Mouse (Mus musculus) hindbrain, embryonic 16.5 days (tissue): ENCODE data around the gene Carnmt1. TPM values are rescaled to one million over a fixed set of nuclear protein-coding genes. Genes with fewer than 3 reads are reported as not detected.

Source experiments
- ATAC-seq: fragments of 200-750 bp; cut with Nextera tagmentation; 2 replicates; pipeline ENCODE4 v1.8.0; 2017; ENCODE audit warnings: moderate TSS enrichment, moderate library complexity
- H3K27ac ChIP-seq: fragments of 300-500 bp; sonication (generic); 2 replicates; pipeline ENCODE4 v1.5.1; 2014; ENCODE audit warnings: low read depth, mild to moderate bottlenecking, control low read depth, low read length, moderate library complexity
- H3K27me3 ChIP-seq: fragments of 300-500 bp; sonication (generic); replicated peaks from 2 replicates; pipeline ENCODE4 v1.6.1; 2014; ENCODE audit warnings: low read length; ENCODE audit not compliant: control insufficient read depth, insufficient read depth
- H3K36me3 ChIP-seq: fragments of 300-500 bp; sonication (generic); 2 replicates; pipeline ENCODE4 v1.6.1; 2014; ENCODE audit warnings: mild to moderate bottlenecking, low read length, moderate library complexity, mixed read lengths; ENCODE audit not compliant: control insufficient read depth, insufficient read depth
- H3K4me1 ChIP-seq: fragments of 300-500 bp; sonication (generic); 2 replicates; pipeline ENCODE4 v1.6.1; 2014; ENCODE audit warnings: low read depth, low read length; ENCODE audit not compliant: control insufficient read depth, insufficient read depth
- H3K4me2 ChIP-seq: fragments of 300-500 bp; sonication (generic); 2 replicates; pipeline ENCODE4 v1.6.1; 2014; ENCODE audit warnings: mild to moderate bottlenecking, low read length, control low read depth, moderate library complexity
- H3K4me3 ChIP-seq: fragments of 300-500 bp; sonication (generic); 2 replicates; pipeline ENCODE4 v1.5.1; 2014; ENCODE audit warnings: mild to moderate bottlenecking, low read length, control low read depth, moderate library complexity
- H3K9ac ChIP-seq: fragments of 300-500 bp; sonication (generic); 2 replicates; pipeline ENCODE4 v1.6.1; 2014; ENCODE audit warnings: low read depth, mild to moderate bottlenecking, control low read depth, low read length, moderate library complexity
- H3K9me3 ChIP-seq: fragments of 300-500 bp; sonication (generic); 2 replicates; pipeline ENCODE4 v1.6.1; 2014; ENCODE audit warnings: mild to moderate bottlenecking, low read length, moderate library complexity; ENCODE audit not compliant: control insufficient read depth
- WGBS: fragments of 180-500 bp; shearing (Covaris S2); extraction: QIAGEN DNeasy Blood & Tissue Kit; methylation state at CpG from one replicate; pipeline ENCODE4 v1.1.7; 2014; 5-methylcytosine and 5-hydroxymethylcytosine counted together
- polyA plus RNA-seq: library from polyadenylated mRNA; unstranded; fragments of >200 nt; fragmentation: Nextera tagmentation; extraction: Ambion mirVana; gene quantifications from 2 replicates; pipeline ENCODE4 v1.2.1, GENCODE M21; 2015

The Carnmt1 gene
- polyA plus RNA-seq, 1 experiment from 2014 or later: 16.3 TPM

DNA sequence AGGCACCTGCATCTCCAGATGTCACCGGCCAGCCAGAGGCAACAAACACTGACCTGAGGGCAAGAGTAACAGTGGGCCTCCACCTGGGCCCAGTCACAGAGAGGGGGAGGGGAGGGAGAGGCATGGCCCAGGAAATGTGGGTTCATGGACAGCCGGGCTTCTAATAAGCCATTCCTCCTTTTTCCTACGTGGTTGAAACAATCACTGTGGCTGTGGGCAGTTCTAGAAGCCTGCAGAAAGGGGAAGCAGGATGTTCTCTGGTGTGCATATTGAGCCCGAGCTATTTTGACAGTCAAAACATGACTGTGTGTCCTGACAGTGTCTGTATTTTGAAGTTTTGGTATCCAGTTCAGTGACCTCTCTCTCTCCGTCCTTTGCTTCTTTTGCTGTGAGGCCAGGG, 31.6 kb upstream of the Carnmt1 start:
- no peak overlapping the region for H3K4me2 ChIP-seq
- H3K27me3 ChIP-seq: no peaks in the 10 kb centered on the region
- no peak for ATAC-seq
- no peaks in the 10 kb centered on the region for H3K36me3 ChIP-seq
- H3K4me3 ChIP-seq: no peak overlapping the region
- H3K9ac ChIP-seq: no peak overlapping the region
- H3K27ac ChIP-seq: no peak overlapping the region
- H3K9me3 ChIP-seq: no peaks in the 10 kb centered on the region
- H3K4me1 ChIP-seq: no peaks in the 10 kb centered on the region
- WGBS: 74% methylated on average over 5 of the region's 5 CpGs

DNA sequence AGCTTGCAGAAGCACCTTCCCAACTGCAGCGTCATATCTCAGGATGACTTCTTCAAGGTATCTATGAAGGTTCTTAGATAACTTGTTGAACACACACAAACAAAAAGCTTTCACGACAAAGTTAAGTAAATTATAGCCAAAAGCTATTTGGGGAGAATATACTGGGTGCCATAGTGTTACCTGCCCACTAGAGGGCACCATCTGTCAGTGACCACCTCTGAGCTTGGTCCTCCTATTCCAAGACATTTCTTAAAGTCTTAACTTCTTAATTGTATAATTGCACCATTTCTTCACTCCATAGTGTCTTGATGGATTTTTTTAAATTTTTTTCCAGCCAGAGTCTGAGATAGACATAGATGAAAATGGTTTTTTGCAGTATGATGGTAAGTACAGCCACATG, 31.0 kb upstream of the Carnmt1 start:
- Histone ChIP-seq H3K27me3 (no peaks in the 10 kb centered on the region), H3K4me2 (no peak overlapping the region), H3K9ac (no peak overlapping the region), H3K4me1 (no peaks in the 10 kb centered on the region), H3K9me3 (no peaks in the 10 kb centered on the region), H3K36me3 (no peaks in the 10 kb centered on the region), H3K4me3 (no peak overlapping the region), H3K27ac (no peak overlapping the region)
- WGBS: 37% methylated on average over 2 of the region's 2 CpGs
- ATAC-seq: no peak

DNA sequence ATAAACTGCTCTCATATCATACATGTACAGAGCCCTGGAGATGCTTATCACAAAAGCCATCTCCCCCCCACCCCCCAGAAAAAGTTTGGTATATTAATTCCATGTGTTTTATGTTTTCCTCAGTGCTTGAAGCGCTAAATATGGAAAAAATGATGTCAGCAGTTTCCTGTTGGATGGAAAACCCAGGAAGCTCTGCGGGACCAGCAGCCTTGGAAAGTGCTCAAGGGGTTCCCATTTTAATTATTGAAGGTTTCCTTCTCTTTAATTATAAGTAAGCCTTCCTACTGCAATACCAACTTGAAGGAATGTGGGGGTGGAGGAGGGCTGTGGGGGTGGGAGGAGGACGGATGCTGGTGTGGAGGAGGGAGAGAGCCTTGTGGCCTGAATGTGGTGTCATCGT, 29.6 kb upstream of the Carnmt1 start:
- no peak overlapping the region for H3K9ac ChIP-seq
- H3K4me1 ChIP-seq: no peaks in the 10 kb centered on the region
- no peak overlapping the region for H3K27ac ChIP-seq
- H3K27me3 ChIP-seq: no peaks in the 10 kb centered on the region
- H3K9me3 ChIP-seq: no peaks in the 10 kb centered on the region
- WGBS: 80% methylated on average over 4 of the region's 4 CpGs
- no peaks in the 10 kb centered on the region for H3K36me3 ChIP-seq
- H3K4me3 ChIP-seq: no peak overlapping the region
- no peak overlapping the region for H3K4me2 ChIP-seq
- no peak for ATAC-seq

DNA sequence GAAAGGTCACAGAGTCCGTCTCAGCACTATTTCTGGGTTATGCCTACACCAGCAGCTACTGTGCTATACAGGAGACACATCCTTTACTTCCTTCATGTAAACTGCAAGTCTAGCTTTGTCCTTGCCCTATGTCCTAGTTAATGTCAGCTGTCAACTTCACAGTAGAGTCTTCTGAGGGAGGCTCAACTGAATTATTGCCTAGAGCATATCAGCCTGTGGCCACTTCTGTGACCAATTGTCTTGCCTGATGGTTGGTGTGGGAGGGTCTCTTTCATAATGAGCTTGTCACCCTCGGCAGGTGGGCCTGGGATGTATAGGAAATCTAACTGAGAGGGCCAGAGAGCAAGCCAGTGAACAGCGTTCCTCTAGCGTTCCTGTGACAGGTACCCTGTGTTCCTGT, 27.2 kb upstream of the Carnmt1 start:
- no peak for ATAC-seq
- 43% methylated on average over 4 of the region's 4 CpGs for WGBS

DNA sequence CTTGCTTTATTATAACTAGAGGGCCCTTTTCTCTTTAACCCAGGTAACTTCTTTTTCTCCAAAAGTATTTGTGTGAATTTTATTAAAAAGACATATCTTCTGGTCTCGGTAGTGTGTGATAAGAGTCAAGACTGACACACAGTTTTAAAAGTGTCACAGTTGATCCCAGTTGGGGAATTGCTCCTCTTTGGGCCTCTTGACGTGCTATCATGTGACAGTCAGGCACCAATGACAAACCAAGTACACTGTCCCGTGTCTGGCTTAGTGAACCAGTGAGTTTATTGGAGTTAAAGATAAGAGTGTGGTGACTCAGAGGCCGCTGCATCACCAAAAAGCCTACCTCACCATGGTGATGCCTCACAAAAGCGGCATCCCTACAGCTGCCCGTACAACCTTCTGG, 26.5 kb upstream of the Carnmt1 start:
- WGBS: 88% methylated on average over 6 of the region's 6 CpGs

More for the DNA sequence above, 27.2 kb upstream of the Carnmt1 start:
- Histone ChIP-seq H3K4me3 (no peak overlapping the region), H3K9ac (no peak overlapping the region), H3K36me3 (no peaks in the 10 kb centered on the region), H3K4me2 (no peak overlapping the region), H3K27me3 (no peaks in the 10 kb centered on the region), H3K4me1 (no peaks in the 10 kb centered on the region), H3K9me3 (no peaks in the 10 kb centered on the region), H3K27ac (no peak overlapping the region)

DNA sequence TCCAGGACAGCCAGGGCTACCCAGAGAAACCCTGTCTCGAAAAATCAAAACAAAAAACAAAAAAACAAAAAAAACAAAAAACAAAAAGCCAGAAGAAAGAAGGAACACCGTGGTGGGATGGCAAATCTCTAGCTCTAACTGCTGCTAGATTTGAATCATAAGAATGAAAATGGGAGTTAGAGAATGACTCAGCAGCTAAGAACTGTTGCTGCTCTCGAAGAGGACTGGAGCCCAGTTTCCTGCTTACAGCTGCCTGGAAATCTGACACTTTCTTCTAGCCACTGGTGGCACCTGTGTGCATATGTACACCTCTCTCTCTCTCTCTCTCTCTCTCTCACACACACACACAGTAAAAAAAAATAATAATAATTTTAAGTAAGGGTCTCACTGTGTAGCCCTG, 24.2 kb upstream of the Carnmt1 start:
- H3K36me3 ChIP-seq: no peaks in the 10 kb centered on the region
- H3K9ac ChIP-seq: no peak overlapping the region
- H3K4me2 ChIP-seq: no peak overlapping the region
- H3K4me1 ChIP-seq: no peaks in the 10 kb centered on the region
- no peak overlapping the region for H3K4me3 ChIP-seq
- H3K9me3 ChIP-seq: no peaks in the 10 kb centered on the region
- ATAC-seq: no peak
- WGBS: 82% methylated on average over 3 of the region's 3 CpGs
- H3K27me3 ChIP-seq: no peaks in the 10 kb centered on the region
- H3K27ac ChIP-seq: no peak overlapping the region

More for the DNA sequence above, 26.5 kb upstream of the Carnmt1 start:
- Histone ChIP-seq H3K27me3 (no peaks in the 10 kb centered on the region), H3K4me3 (no peak overlapping the region), H3K4me1 (no peaks in the 10 kb centered on the region), H3K27ac (no peak overlapping the region), H3K4me2 (no peak overlapping the region), H3K36me3 (no peaks in the 10 kb centered on the region), H3K9me3 (no peaks in the 10 kb centered on the region), H3K9ac (no peak overlapping the region)
- no peak for ATAC-seq

DNA sequence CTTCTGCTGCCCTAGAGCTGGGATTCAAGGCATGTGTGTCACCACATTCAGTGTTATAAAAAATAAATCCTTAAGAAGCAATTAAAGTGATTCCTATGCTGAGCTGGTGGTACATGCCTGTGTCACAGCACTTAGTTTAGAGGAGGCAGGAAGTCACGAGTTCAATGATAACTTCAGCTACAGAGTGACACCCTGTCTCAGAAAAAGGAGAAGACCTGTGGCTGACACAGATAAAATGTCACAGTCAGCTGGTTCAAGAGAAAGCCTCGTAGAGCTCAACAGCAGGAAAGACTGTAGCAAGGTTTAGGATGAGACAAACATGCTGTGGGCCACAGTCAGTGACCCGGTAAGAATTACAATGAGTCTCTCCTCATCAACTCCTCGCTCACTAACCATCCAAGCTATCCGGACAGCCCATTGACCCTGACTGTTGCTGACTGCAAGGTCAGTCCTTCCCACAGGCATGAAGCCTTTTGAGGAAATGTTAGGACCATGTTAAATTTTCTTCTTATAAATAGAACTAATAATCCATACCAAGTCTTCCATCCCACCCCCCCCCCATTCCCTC, 23.6 kb upstream of the Carnmt1 start:
- H3K9me3 ChIP-seq: no peaks in the 10 kb centered on the region
- H3K4me2 ChIP-seq: no peak overlapping the region
- no peaks in the 10 kb centered on the region for H3K4me1 ChIP-seq
- no peaks in the 10 kb centered on the region for H3K27me3 ChIP-seq
- H3K36me3 ChIP-seq: no peaks in the 10 kb centered on the region
- no peak overlapping the region for H3K27ac ChIP-seq
- no peak for ATAC-seq
- no peak overlapping the region for H3K9ac ChIP-seq
- 46% methylated on average over 5 of the region's 5 CpGs for WGBS
- H3K4me3 ChIP-seq: no peak overlapping the region

DNA sequence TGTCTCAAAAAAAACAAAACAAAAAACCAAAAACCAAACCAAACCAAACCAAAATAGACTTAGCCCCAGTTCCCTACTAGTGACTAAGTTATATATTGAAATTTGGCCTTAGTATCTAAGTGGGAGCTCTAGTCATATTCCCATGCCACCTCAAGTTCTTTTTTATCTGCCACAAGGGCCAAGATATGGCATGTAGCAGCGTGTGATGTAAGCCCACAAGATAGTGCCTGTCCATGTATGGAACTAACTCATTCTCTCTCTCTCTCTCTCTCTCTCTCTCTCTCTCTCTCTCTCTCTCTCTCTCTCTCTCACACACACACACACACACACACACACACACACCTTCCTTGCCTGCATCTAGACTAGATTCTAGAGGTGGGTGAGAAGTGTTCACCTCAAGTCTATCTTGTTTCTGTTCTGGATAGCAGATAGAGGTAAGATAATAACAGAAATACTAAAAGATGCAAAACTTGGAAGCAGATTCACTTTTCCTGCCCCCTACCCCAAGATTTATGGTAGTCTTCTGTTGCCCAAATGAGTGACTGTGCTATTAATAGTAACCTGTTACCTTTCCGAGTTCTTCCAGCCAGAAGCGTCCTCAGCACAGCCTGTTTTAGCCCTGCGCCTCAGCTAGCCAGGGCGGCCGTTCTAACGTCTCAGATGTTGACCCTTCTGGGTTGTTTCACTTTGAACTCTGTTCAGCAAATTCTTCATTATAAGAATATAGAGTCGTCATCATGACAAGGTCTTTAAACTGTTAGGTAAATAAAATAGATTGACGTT, 22.6 kb upstream of the Carnmt1 start:
- Histone ChIP-seq H3K4me2 (no peak overlapping the region), H3K36me3 (no peaks in the 10 kb centered on the region), H3K27me3 (no peaks in the 10 kb centered on the region), H3K9me3 (no peaks in the 10 kb centered on the region), H3K4me3 (no peak overlapping the region), H3K27ac (no peak overlapping the region), H3K4me1 (no peaks in the 10 kb centered on the region), H3K9ac (no peak overlapping the region)
- WGBS: 85% methylated on average over 9 of the region's 9 CpGs
- ATAC-seq: no peak

DNA sequence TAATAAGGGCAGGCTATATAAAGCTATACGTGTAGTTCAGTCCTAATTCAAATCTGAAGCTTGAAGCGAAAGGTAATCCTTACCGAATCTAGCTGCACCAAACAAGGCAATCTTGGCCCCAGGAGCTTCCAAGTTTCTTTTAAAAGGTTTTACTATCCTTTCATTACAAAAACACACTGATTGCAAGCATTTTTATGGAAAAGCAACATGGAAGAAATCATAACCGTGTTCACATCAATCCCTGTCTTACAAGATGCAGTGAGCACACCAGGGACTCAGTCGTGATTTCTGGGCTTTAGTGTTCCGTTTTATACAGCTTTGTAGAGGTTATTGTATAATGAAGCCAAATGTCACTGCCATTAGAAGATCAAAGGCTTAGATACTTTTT, 22.0 kb upstream of the Carnmt1 start:
- H3K4me3 ChIP-seq: no peak overlapping the region
- 89% methylated on average over 6 of the region's 6 CpGs for WGBS
- H3K9me3 ChIP-seq: no peaks in the 10 kb centered on the region
- no peaks in the 10 kb centered on the region for H3K36me3 ChIP-seq
- ATAC-seq: no peak
- no peak overlapping the region for H3K27ac ChIP-seq
- H3K9ac ChIP-seq: no peak overlapping the region
- no peaks in the 10 kb centered on the region for H3K27me3 ChIP-seq
- H3K4me1 ChIP-seq: no peaks in the 10 kb centered on the region
- no peak overlapping the region for H3K4me2 ChIP-seq
